Mouse (Mus musculus) lung, postnatal 0 days (tissue): ENCODE measurements around the gene Rdh5.

Experiments
- CTCF ChIP-seq: IDR thresholded peaks from 2 replicates; pipeline ENCODE4 v1.5.1; 2016; ENCODE audit warnings: antibody characterized with exemption, mild to moderate bottlenecking
- EP300 ChIP-seq: IDR thresholded peaks from 2 replicates; pipeline ENCODE4 v1.6.1; 2016; ENCODE audit warnings: antibody characterized with exemption, mild to moderate bottlenecking, control low read depth

- TF ChIP-seq CTCF = no peak
- no peak for TF ChIP-seq EP300
Measured at GRCm38 (mm10) chr10:128938457-128938856, 15.8 kb upstream of the Rdh5 start.
